Mouse (Mus musculus): ENCODE results near the gene Hist1h4a. TPM values are rescaled to one million over a fixed set of nuclear protein-coding genes. Genes with fewer than 3 reads are reported as not detected.
A peak's percentile ranks its signal among the peaks of the same experiment; 100 is the strongest.

The Hist1h4a gene
- polyA plus RNA-seq, 1 experiment from 2014 or later, result 0.65 TPM

- Histone ChIP-seq H3K27me3 (replicated peaks; ENCODE audit: low read depth, poor library complexity, severe bottlenecking) (no peaks in the 10 kb centered on the region), H3K27ac (replicated peaks) (peak overlapping the region; percentile 98), H3K4me1 (peaks cover 32% of the 10 kb centered on the region), H3K9me3 (no peaks in the 10 kb centered on the region), H3K4me3 (peak overlapping the region; percentile 62), H3K36me3 (replicated peaks) (no peaks in the 10 kb centered on the region)
- DNase-seq (ENCODE audit: low spot score), result no peak
- 2% methylated on average over 22 of the region's 36 CpGs for WGBS
These were observed 16.3 kb downstream of the Hist1h4a start for GRCm38 (mm10) chr13:23744421-23745380.

GRCm38 (mm10) chr13:23743963-23744362 is 17.1 kb downstream of the Hist1h4a start:
- H3K36me3 ChIP-seq (replicated peaks), result no peaks in the 10 kb centered on the region
- H3K9me3 ChIP-seq, result no peaks in the 10 kb centered on the region
- WGBS, result 48% methylated on average over 4 of the region's 4 CpGs
- H3K4me3 ChIP-seq, result peak overlapping the region; percentile 62
- peak overlapping the region; percentile 98 for H3K27ac ChIP-seq (replicated peaks)
- no peaks in the 10 kb centered on the region for H3K27me3 ChIP-seq (replicated peaks; ENCODE audit: low read depth, poor library complexity, severe bottlenecking)
- no peak for DNase-seq (ENCODE audit: low spot score)
- peaks cover 37% of the 10 kb centered on the region for H3K4me1 ChIP-seq

DNA sequence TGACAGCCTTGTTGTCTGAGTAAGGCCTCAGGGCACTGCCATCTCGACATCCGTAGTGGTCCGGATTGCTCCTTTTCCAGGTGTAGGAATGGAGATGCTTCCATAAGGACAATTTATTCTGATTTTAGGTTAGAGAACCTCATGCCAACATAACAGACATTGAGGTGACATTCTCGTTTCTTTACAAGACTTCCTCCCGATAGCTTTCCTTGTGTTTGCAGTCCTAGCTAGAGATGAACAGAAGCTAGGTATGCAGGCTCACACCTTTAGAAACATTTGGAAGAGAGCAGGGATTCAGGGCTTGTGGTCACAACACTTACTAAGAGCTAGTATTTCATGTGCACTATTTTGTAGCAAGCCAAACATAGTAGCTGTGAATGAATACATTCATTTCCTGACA is 17.8 kb downstream of the Hist1h4a start:
- Histone ChIP-seq H3K9me3 (no peaks in the 10 kb centered on the region), H3K36me3 (replicated peaks) (no peaks in the 10 kb centered on the region), H3K4me3 (no peak overlapping the region), H3K27ac (replicated peaks) (peak overlapping the region; percentile 40), H3K4me1 (peaks cover 33% of the 10 kb centered on the region), H3K27me3 (replicated peaks; ENCODE audit: low read depth, poor library complexity, severe bottlenecking) (no peaks in the 10 kb centered on the region)
- no peak for DNase-seq (ENCODE audit: low spot score)
- 78% methylated on average over 5 of the region's 5 CpGs for WGBS

DNA sequence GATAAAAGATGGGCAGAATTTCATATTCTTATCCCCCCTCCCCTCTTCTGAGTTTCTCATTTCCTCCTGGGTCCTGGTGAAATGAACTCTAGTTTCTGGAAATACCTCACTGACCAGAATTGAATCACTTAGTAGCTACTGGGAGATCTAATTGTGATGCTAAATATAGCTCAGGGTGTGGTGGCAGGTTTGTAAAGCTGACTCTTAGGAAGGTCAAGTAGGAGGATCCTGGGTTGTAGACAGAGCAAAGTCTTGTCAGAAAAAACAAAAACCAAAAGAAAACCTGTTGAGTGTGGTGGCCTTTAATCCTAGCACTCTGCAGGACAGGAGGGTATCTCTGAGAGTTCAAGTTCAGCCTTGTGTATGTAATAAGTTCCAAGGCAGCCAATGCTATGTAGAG is 19.0 kb downstream of the Hist1h4a start:
- no peak for DNase-seq (ENCODE audit: low spot score)
- peaks cover 28% of the 10 kb centered on the region for H3K4me1 ChIP-seq
- H3K27me3 ChIP-seq (replicated peaks; ENCODE audit: low read depth, poor library complexity, severe bottlenecking), result no peaks in the 10 kb centered on the region
- no peak overlapping the region for H3K4me3 ChIP-seq
- H3K27ac ChIP-seq (replicated peaks), result peak overlapping the region; percentile 63
- no peaks in the 10 kb centered on the region for H3K9me3 ChIP-seq
- H3K36me3 ChIP-seq (replicated peaks), result no peaks in the 10 kb centered on the region

DNA sequence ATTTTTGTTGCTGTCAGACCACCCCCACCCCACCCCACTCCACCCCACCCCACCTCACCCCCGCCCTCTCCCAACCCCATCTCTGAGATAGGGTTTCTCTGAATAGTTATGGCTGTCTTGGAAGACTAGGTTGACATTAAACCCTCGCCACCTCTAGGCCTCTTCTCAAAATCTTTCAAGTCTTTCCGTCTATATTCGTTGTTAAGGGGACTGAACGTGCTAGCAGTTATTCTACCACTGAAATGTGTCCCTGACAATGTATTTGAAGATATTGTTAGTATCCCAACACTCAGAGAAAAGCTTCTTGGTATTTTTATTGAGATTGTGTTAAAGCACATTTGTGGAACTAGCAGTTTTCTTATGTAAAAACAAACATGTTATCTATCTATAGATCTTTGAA is 20.1 kb downstream of the Hist1h4a start:
- no peaks in the 10 kb centered on the region for H3K27me3 ChIP-seq (replicated peaks; ENCODE audit: low read depth, poor library complexity, severe bottlenecking)
- peaks cover 28% of the 10 kb centered on the region for H3K4me1 ChIP-seq
- DNase-seq (ENCODE audit: low spot score), result no peak
- no peaks in the 10 kb centered on the region for H3K36me3 ChIP-seq (replicated peaks)
- no peaks in the 10 kb centered on the region for H3K9me3 ChIP-seq
- H3K4me3 ChIP-seq, result peak overlapping the region; percentile 71
- H3K27ac ChIP-seq (replicated peaks), result peak overlapping the region; percentile 96
- 62% methylated on average over 5 of the region's 5 CpGs for whole genome bisulfite sequencing

GRCm38 (mm10) chr13:23740256-23740840 is 20.7 kb downstream of the Hist1h4a start:
- Histone ChIP-seq H3K4me1 (peaks cover 28% of the 10 kb centered on the region), H3K27ac (replicated peaks) (peak overlapping the region; percentile 96), H3K4me3 (peak overlapping the region; percentile 71), H3K36me3 (replicated peaks) (no peaks in the 10 kb centered on the region), H3K27me3 (replicated peaks; ENCODE audit: low read depth, poor library complexity, severe bottlenecking) (no peaks in the 10 kb centered on the region), H3K9me3 (no peaks in the 10 kb centered on the region)
- 36% methylated on average over 13 of the region's 13 CpGs for WGBS
- DNase-seq (ENCODE audit: low spot score), result no peak

GRCm38 (mm10) chr13:23739922-23740252 is 21.1 kb downstream of the Hist1h4a start:
- 2% methylated on average over 14 of the region's 14 CpGs for WGBS
- Histone ChIP-seq H3K4me1 (peaks cover 28% of the 10 kb centered on the region), H3K27ac (replicated peaks) (peak overlapping the region; percentile 96), H3K4me3 (peak overlapping the region; percentile 71), H3K36me3 (replicated peaks) (no peaks in the 10 kb centered on the region), H3K27me3 (replicated peaks; ENCODE audit: low read depth, poor library complexity, severe bottlenecking) (no peaks in the 10 kb centered on the region), H3K9me3 (no peaks in the 10 kb centered on the region)
- no peak for DNase-seq (ENCODE audit: low spot score)

GRCm38 (mm10) chr13:23739069-23739921 is 21.7 kb downstream of the Hist1h4a start:
- peak; percentile 91 for DNase-seq (ENCODE audit: low spot score)
- H3K27me3 ChIP-seq (replicated peaks; ENCODE audit: low read depth, poor library complexity, severe bottlenecking), result no peaks in the 10 kb centered on the region
- H3K4me3 ChIP-seq, result peak overlapping the region; percentile 71
- no peaks in the 10 kb centered on the region for H3K36me3 ChIP-seq (replicated peaks)
- H3K4me1 ChIP-seq, result peaks cover 25% of the 10 kb centered on the region
- WGBS, result under 1% methylated on average over 39 of the region's 39 CpGs
- peak overlapping the region; percentile 96 for H3K27ac ChIP-seq (replicated peaks)
- H3K9me3 ChIP-seq, result no peaks in the 10 kb centered on the region

DNA sequence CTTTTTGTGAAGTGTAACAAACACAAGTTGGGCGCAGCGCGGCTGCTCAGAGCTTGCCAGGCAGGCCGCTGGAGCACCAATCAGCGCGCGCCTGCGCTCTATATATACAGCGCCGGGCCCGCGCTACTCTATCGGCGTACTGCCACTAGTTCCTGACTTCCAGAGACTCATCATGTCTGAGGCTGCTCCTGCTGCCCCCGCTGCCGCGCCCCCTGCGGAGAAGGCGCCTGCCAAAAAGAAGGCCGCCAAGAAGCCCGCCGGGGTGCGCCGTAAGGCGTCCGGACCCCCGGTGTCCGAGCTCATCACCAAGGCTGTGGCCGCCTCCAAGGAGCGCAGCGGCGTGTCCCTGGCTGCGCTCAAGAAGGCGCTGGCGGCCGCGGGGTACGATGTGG is 22.4 kb downstream of the Hist1h4a start, which contains the start of gene Hist1h1c:
Gene Hist1h1c (plus strand): TSS at position 132 of the 392 bp plus-strand sequence.
- no peaks in the 10 kb centered on the region for H3K36me3 ChIP-seq (replicated peaks)
- no peaks in the 10 kb centered on the region for H3K9me3 ChIP-seq
- peak; percentile 94 for DNase-seq (ENCODE audit: low spot score)
- H3K27me3 ChIP-seq (replicated peaks; ENCODE audit: low read depth, poor library complexity, severe bottlenecking), result no peaks in the 10 kb centered on the region
- H3K4me3 ChIP-seq, result peak within 1 kb of the TSS; percentile 71
- under 1% methylated on average over 38 of the region's 38 CpGs for WGBS
- peaks cover 20% of the 10 kb centered on the region for H3K4me1 ChIP-seq
- peak within 1 kb of the TSS; percentile 96 for H3K27ac ChIP-seq (replicated peaks)

DNA sequence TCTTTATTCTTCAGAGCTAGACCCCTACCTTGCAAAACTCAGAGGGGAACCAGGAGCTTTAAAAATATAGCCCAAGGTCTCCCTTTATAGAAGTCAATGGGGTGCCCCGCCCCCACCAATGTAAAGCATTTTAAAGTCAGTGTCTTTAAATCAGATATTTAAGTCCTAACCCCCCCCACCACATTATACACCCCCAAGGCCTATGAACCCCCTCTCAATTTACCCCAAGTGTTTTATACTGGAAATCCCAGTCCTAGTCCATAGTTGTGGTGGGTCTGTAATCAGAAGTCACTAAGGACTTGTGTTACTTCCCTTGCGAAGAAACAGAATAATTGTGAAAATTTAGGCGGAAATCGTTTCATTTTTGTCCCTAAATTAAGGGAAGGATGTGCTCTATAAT is 23.0 kb downstream of the Hist1h4a start:
- Histone ChIP-seq H3K4me3 (peak overlapping the region; percentile 71), H3K4me1 (peaks cover 20% of the 10 kb centered on the region), H3K9me3 (no peaks in the 10 kb centered on the region), H3K27me3 (replicated peaks; ENCODE audit: low read depth, poor library complexity, severe bottlenecking) (no peaks in the 10 kb centered on the region), H3K27ac (replicated peaks) (peak overlapping the region; percentile 96), H3K36me3 (replicated peaks) (no peaks in the 10 kb centered on the region)
- no peak for DNase-seq (ENCODE audit: low spot score)
- WGBS, result 23% methylated on average over 4 of the region's 4 CpGs

DNA sequence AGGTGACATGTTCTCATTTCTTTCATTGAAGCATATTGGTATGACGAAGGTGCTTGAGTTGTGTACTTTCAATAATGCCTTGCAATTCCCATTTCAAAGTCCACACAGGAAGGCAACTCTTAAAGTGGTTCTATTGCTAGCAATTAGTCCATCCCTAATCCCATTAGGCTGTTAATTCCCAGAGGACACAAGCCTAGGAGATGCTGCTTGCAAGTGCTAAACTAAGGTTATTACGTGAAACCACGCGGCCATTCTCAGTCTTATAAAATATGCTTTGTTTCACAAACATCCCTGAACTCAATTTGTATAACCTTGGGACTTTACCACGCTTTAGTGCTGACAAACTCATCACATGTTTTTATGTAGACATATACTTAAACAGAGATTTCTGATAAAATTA is 23.9 kb downstream of the Hist1h4a start:
- H3K4me1 ChIP-seq, result peaks cover 20% of the 10 kb centered on the region
- peak overlapping the region; percentile 96; the same call in 1 of the 2 replicates for H3K27ac ChIP-seq (replicated peaks)
- H3K27me3 ChIP-seq (replicated peaks; ENCODE audit: low read depth, poor library complexity, severe bottlenecking), result no peaks in the 10 kb centered on the region
- 82% methylated on average over 5 of the region's 5 CpGs for WGBS
- no peaks in the 10 kb centered on the region for H3K9me3 ChIP-seq
- no peaks in the 10 kb centered on the region for H3K36me3 ChIP-seq (replicated peaks)
- no peak overlapping the region for H3K4me3 ChIP-seq
- DNase-seq (ENCODE audit: low spot score), result no peak

GRCm38 (mm10) chr13:23732156-23732804 is 28.8 kb downstream of the Hist1h4a start:
- Histone ChIP-seq H3K9me3 (no peaks in the 10 kb centered on the region), H3K4me3 (no peak overlapping the region), H3K27ac (replicated peaks) (no peak overlapping the region; the same call in 1 of the 2 replicates), H3K36me3 (replicated peaks) (no peaks in the 10 kb centered on the region), H3K27me3 (replicated peaks; ENCODE audit: low read depth, poor library complexity, severe bottlenecking) (no peaks in the 10 kb centered on the region), H3K4me1 (peaks cover 4% of the 10 kb centered on the region)
- 30% methylated on average over 8 of the region's 8 CpGs for WGBS
- no peak for DNase-seq (ENCODE audit: low spot score)

All from embryonic facial prominence, embryonic 10.5 days (tissue).